In genomic region chr11:85301836-85302235, GRCm38 (mm10) we compare ENCODE assay signal across 17 mouse cellular contexts.
"Had no signal": no experiment of that assay in that cellular context is flagged by ENCODE, and none has a peak within 500 bp of the region (broad histone marks: within the 10 kb centered on the region; RNA-seq: fewer than 3 reads in every experiment).

No protein-coding gene starts in this region.

- H3K27me3 ChIP-seq: neural tube, embryonic 12.5 days; neural tube, embryonic 13.5 days; neural tube, embryonic 15.5 days; stomach, embryonic 15.5 days had no signal

- H3K9ac ChIP-seq: neural tube, embryonic 12.5 days; neural tube, embryonic 13.5 days; neural tube, embryonic 15.5 days; stomach, embryonic 15.5 days had no signal

- DNase-seq: retina, postnatal 1 day; right cerebral cortex, adult 18-20 months; right cerebral cortex, postnatal 14 days; right cerebral cortex, postnatal 25 days; right cerebral cortex, postnatal 4 days; spleen, adult 18-20 months; thymus, adult 18-20 months; thymus, adult 2 months; thymus, postnatal 14 days; thymus, postnatal 25 days; thymus, postnatal 36 days; thymus, postnatal 4 days had no signal

- H3K36me3 ChIP-seq: neural tube, embryonic 12.5 days; neural tube, embryonic 13.5 days; neural tube, embryonic 15.5 days; stomach, embryonic 15.5 days had no signal

- H3K4me3 ChIP-seq: neural tube, embryonic 12.5 days; neural tube, embryonic 13.5 days; neural tube, embryonic 15.5 days; stomach, embryonic 15.5 days had no signal

- H3K4me1 ChIP-seq: neural tube, embryonic 12.5 days; neural tube, embryonic 13.5 days; neural tube, embryonic 15.5 days; stomach, embryonic 15.5 days had no signal

- H3K27ac ChIP-seq: neural tube, embryonic 12.5 days; neural tube, embryonic 13.5 days; neural tube, embryonic 15.5 days; stomach, embryonic 15.5 days; stomach, postnatal 0 days had no signal

- H3K9me3 ChIP-seq: neural tube, embryonic 12.5 days; neural tube, embryonic 13.5 days; neural tube, embryonic 15.5 days; stomach, embryonic 15.5 days had no signal
